Mouse (Mus musculus): ENCODE data around the gene Rnaset2b. TPM values are rescaled to one million over a fixed set of nuclear protein-coding genes. Genes with fewer than 3 reads are reported as not detected.
"Not testable (repeated sequence)": the region's sequence is repeated elsewhere in the genome, so short reads cannot be mapped to it uniquely, and the experiment has no call there.

The Rnaset2b gene
- 2.4 and 94.2 TPM in 2 replicates for polyA plus RNA-seq (2012)

DNA sequence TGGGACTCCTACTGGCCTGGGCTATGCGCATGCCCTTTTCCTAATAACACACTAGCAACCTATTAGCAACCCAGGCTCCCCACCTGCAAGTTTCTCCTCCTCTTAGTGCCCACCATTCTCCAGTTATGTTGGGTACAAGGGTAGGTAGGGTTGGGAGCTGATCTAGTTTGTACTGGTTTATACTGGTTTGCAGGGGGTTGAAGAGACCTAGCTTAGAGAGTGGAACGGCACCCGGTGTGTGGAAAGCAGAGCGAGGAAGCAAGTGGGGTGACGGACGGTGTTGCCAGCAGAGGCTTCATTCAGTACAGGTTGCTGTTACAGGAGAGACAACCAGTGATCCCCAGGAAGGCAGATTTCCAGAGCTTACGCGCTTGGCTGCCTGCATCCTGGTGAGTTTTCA is at the start of gene Rnaset2b:
Gene Rnaset2b, plus strand, starts transcription at position 301 of the 400 bp plus-strand sequence.
- not testable (repeated sequence) for TF ChIP-seq GATA1 (IDR thresholded peaks at IDR 0.05; ENCODE audit: low read length)

- not testable (repeated sequence) for TF ChIP-seq GATA1 (IDR thresholded peaks at IDR 0.05; ENCODE audit: low read length)
Measured at GRCm38 (mm10) chr17:6947984-6948768, 22.3 kb upstream of the Rnaset2b start, which contains the start of gene Rsph3b. Gene Rsph3b, minus strand, starts transcription at chr17:6948682.

- TF ChIP-seq GATA1 (IDR thresholded peaks at IDR 0.05; ENCODE audit: low read length), result not testable (repeated sequence)
Measured at GRCm38 (mm10) chr17:6960776-6961175, 9.7 kb upstream of the Rnaset2b start, which contains the start of gene Tagap1. Gene Tagap1, minus strand, starts transcription at chr17:6961156.

- not testable (repeated sequence) for TF ChIP-seq GATA1 (IDR thresholded peaks at IDR 0.05; ENCODE audit: low read length)
Measured at GRCm38 (mm10) chr17:6978287-6979248, 8.1 kb downstream of the Rnaset2b start, which contains the start of gene Gm49721. Gene Gm49721, plus strand, starts transcription at chr17:6978904.

DNA sequence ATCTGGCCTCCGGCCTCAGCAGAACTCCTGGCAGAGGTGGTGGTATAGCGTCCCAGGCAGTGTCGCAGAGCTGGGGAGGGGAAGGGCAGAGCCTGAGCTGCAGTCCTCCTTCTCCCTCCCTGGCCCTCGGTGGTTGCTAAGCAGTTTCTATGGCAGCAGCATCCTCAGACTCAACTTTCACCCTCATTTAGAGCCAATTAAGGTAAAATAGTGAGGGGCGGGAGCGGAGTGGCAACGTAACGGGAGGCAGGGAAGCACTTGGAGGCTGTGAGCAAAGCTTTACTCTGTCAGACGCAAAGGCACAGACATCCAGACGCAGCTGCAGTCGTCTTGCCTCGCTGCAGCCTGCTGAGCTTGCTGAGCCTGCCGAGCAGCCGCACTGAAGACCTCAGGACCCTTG is 54.8 kb downstream of the Rnaset2b start, which contains the start of gene Gm1604a:
Gene Gm1604a, plus strand, starts transcription at position 312 of the 400 bp plus-strand sequence.
- TF ChIP-seq GATA1 (IDR thresholded peaks at IDR 0.05; ENCODE audit: low read length), result not testable (repeated sequence)

Other genes starting within 250 kb of the Rnaset2b start
- 304 and 336 TPM in 2 replicates for gene Ezr, start 187.8 kb upstream of the Rnaset2b start, polyA plus RNA-seq (2012)
- 27.2 and 29.1 TPM in 2 replicates for gene Rsph3b, start 22.0 kb upstream of the Rnaset2b start, polyA plus RNA-seq (2012)
- gene Tagap1, start 9.5 kb upstream of the Rnaset2b start, polyA plus RNA-seq (2012), result 4.1 and 4.6 TPM in 2 replicates
- gene Gm49721, start 8.3 kb downstream of the Rnaset2b start, polyA plus RNA-seq (2012), result 0.03 TPM in 1 of 2 replicates, not detected in the other
- gene Gm1604a, start 54.9 kb downstream of the Rnaset2b start, polyA plus RNA-seq (2012), result not detected in 2 replicates
- gene Rps6ka2, start 199.5 kb downstream of the Rnaset2b start, polyA plus RNA-seq (2012), result 0.02 TPM in 1 of 2 replicates, not detected in the other

Data from G1E-ER4 (cell line).